Mouse (Mus musculus) layer of hippocampus, postnatal 36 days (tissue): ENCODE measurements at regions not wholly inside any gene's neighbourhood (a gene's known extent, or its start where the extent isn't known, plus 50 kb on each side); places are given as distances from the start of the nearest gene placed in this dataset.
A peak's percentile ranks its signal among the peaks of the same experiment; 100 is the strongest.

ENCODE experiments used
- DNase-seq, 2 experiments: peaks; one replicate each; pipeline ENCODE4 v3.0.0; 2022

DNA sequence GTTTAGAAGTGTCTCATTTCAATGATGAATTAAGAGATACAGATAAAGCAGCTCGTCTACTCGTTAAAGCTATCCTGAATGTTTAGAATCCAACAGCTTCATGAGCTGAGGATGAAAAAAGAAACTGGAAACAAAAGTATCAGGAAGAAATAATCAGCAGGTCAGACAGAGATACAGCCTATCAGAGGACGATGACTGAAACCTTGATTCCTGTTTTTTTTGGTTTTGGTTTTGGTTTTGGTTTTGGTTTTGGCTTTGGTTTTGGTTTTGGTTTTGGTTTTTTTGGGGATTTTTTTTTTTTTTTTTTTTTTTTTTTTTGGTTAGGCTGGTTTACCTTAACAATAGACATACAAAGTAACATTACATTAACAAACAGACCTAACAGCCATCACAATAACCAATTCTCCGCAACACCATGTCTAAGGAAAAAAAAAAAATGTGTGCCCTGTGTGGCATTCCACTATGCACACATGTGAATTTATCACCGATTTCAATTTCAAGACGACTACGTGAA is 66.9 kb upstream of the Pdha2 start:
- DNase-seq, result no peak

DNA sequence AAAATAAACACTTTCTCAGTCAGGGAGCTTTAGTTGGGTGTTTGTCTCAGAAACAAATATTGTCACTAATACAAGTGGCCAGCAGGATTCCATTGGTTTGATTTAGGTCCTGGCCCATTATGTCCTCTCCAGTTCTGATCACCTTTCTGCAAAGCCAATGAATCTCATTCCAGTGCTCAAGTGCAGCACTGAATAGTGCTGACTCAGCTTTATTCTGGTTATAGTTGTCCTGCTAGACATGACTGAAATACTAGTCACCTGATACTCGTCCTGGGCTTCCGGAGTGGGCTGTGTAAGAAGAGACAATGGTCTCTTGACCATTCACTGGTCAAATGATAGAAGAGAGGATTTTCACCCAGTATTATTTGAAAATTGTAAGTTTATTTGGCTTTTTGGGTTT is 81.6 kb upstream of the Pdha2 start:
- no peak for DNase-seq

DNA sequence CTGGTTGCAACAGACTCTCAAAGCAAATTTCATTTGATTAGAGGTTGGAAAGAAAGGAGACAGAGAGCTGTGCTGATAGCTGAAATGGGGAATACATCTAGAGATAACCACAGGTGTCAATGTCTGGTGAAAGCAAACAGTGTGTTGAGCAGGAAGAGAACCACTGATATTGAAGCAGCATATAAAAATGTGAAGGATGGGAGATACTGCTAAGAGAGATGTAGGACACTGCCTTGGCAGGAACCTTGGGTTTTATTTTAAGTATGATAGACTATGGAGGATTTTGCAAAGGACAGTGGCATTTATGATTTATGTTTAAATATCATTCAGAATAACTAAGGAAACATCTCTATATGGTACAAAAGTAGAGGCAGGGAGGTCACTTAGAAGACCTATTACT is 84.7 kb upstream of the Pdha2 start:
- no peak for DNase-seq

DNA sequence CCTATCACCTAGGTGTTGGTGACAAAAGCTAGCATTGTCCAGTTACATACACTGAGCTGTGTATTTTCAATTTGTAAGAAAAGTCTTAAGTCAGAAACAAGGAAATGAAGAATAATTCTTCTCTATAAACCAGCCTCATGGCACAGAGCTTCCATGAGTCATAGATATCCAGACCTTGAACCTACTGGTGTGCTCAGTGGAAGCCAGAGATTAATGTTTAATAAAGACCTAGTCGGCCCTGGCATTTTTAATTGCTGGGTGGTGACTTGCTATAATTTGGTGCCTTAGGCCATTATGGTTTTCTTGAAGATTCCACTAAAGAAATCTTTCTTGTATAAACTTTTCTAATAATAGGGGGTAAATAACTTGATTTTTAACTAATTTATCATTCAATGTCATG is 87.6 kb upstream of the Pdha2 start:
- DNase-seq, result no peak

DNA sequence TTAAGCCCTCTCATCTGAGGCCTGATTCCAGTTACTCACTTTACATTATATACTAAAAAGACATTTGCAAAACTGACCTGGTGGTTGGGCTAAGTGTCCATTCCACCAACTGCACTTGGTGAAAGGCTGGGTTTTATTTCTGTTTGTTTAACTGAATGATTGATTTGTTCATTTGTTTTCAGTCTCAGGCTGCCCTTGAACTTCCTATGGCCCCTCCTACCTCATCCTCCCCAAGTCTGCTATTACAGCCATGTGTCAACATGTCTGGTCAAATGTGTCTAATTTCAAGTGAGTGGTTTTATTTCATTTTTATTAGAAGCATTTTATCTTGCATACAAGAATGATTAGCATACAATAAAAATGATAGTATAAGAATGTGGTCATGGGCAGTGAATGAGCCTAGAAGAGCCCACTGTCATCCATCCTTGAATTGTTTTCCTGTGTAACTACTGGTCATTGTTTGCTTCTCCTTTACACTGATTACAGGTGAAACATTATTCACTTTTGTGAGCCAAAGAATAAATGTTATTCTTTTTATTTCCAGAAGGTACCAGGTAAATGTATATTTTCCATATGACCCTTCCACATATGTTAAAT is 121.5 kb upstream of the Pdha2 start:
- no peak for DNase-seq

DNA sequence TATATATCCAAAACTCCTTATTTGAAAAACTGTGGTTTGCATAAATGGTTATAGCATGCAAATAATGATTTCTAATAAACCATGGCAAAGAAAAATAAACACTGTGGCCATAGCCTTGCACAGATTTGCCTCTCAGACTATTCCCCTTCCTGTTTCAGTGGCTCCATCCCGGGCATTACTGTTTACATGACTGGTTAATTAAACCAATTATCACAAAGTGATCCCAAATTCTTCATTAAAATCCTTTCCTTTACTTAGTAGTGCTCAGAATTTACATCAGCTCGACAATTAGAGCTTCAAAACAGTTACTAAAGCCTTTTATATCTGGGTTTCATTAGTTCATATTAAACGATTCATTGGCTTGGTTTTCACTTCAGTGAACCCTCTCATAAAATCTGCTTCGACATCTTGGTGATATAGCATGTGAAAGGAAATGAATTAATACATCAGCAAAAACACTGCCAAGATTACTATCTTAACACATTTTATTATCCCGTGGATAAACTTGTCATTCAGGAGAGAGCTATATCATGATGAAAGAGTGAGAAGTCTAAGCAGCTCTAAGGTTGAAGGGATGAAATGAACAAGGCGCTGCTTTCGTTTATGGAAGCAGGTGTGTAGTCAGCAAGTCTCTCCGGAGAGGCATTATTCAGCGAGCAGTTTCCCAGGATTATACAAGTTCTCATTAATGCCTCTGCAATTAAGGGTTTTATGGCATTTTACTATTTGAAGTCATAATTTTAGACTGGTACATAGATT is 126.2 kb upstream of the Pdha2 start:
- DNase-seq, result no peak

DNA sequence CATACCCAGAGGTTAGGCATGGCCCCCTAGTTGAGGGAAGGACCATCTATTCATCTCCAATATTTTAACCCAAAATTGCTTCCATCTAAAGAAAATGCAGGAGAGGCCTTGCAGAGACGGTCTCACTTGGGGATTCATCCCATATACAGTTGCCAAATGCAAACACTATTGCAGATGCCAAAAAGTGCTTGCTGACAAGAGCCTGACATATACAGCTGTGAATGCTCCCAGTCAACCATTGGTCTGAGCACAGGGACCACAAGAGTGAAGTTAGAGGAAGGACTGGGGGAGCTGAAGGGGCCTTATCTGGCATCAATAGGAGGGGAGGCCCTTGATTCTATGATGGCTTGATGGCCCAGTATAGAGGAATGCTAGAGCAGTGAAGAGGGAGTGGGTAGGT is 111.1 kb upstream of the Unc5c start:
- DNase-seq, result no peak

DNA sequence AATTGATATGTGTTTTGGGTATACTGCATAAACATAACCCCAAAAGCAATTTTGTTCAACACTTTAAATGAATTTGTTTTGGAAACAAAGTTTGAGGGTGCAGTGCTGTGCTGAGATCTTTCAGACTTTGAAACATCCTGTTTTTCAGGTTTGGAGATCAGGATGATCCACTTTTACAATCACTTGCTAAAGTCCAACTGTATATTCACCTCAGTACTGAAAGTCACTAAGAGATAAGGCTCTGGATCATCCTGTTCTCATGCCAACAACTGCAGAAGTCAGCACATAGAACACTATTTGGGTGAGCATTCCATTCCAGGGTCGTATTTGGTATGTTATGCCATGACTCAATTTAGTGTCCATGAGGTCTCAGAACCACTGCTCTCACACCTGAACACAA is 72.0 kb upstream of the Unc5c start:
- no peak for DNase-seq

DNA sequence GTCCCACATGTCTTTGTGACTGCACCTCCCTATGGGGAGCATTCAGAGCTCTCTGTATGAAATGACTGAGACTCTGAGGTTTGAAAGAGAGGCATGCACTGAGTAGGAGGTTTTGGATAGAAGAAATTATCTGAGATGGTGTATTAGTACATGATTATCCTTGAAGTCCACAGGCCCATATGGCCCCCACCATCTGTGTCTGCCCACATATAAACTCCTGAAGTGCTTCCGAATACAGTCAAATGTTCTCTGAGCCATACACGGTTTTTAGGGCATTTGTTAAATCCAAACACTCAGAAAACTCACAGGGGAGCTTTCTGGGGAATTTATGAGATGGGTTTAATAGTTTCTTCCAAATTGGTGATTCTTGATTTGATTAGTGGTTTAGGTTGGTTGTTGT is 66.8 kb upstream of the Unc5c start:
- peak; percentile 29 to 41 for DNase-seq
